Mouse (Mus musculus) T-cell, adult 66 days (primary cell): ENCODE data around the gene Ccdc7a. TPM values are rescaled to one million over a fixed set of nuclear protein-coding genes. Genes with fewer than 3 reads are reported as not detected.

ENCODE experiments used
- total RNA-seq, 2 experiments: library from RNA; stranded (reverse); gene quantifications; 3 replicates in 1 of 2; 4 replicates in 1 of 2; pipeline ENCODE4 v1.2.4; 2023

Gene Ccdc7a
- not detected for total RNA-seq

DNA sequence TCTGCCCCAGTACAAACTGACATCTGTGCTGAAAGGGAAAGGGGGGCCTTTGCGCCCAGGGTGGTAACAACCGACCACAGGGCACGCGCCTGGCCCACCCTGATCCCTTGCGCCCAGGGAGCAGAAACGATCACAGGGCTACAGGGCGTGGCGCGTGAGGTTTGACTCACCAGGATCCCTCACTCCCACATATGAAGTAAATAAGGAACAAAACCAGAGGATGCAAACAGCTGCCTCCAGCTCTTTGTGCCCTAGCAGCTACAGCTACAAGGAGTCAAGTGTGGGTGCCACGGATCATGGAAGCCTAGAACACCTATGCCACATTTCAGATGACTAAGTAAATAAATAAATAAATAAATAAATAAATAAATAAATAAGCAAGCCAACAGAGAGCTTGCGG lies at the start of gene Ccdc7a:
Gene Ccdc7a (minus strand): TSS at position 101 of the 400 bp plus-strand sequence.

DNA sequence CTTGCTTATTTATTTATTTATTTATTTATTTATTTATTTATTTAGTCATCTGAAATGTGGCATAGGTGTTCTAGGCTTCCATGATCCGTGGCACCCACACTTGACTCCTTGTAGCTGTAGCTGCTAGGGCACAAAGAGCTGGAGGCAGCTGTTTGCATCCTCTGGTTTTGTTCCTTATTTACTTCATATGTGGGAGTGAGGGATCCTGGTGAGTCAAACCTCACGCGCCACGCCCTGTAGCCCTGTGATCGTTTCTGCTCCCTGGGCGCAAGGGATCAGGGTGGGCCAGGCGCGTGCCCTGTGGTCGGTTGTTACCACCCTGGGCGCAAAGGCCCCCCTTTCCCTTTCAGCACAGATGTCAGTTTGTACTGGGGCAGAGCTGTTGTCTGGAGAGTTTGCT lies 1.5 kb upstream of the Ccdc7a start, which contains the start of gene Ccdc7b:
Gene Ccdc7b (plus strand): TSS at position 301 of the 400 bp plus-strand sequence.

DNA sequence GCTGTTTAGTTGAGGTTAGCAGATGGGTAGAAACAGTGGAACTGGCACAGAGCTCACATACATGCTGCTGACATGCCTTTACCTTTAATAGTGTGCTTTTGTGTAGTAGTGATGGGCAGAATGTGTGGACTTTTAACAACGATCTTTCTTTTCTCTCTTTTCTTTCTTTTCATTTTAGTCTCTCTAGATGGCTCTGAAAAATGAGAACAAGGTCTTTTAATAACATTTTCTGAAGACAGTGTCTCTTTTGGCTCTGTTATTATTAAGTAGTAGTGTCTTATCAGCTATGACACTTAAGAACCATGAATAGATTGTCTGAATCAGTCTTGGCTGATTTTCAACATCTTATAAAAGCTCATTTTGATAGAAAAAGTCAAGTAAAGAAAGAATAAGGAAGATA lies 266.7 kb downstream of the Ccdc7a start, which contains the start of gene Gm3952:
Gene Gm3952 (minus strand): TSS at position 101 of the 400 bp plus-strand sequence.

DNA sequence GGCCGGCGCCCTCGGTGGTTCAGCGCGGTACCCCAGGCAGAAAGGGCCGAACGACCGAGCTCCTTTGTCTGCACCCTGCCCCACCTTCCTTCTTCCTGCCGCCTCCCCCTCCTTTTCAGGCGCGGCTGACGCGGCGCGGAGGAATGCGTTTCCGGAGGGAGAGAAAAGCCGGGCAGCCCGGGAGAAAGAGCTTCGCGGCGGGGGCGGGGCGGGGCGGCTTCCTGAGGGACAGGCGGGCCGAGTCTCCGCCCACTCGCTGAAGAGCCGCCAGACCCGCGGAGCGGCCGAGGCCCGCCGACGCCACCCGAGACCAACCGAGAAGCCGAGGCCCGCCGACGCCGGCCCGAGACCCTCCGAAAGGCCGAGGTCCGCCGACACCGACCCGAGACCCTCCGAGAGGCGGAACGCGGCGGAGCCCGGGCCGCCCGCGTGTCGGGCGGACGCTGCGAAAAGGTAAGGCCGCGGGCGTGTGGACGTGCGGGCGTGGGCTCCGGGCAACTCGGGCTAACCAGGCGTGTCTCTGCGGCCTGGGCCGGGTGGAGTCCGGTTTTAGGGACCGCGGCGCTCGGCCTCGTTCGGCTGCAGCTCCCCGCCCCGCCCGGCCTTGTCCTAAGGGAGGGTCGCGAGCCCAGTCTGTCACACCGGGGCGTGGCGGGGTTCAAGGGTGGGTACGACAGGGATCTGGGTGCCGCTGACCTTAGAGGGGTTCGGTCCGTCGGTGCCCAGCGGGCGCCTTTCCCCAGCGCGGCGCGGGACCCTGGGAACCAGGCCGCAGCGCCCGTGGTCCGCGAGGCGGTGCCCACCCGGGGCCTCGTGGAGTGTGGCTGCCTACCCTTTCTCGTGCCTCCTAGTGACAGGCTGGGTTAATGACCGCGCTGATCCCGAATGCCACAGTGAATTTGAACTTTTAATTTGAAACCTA lies 379.5 kb downstream of the Ccdc7a start, which contains the start of gene Itgb1:
Gene Itgb1 (plus strand): TSS at position 148 of the 922 bp plus-strand sequence.

Other genes with a start within 250 kb of the Ccdc7a start
- gene Ccdc7b, start 1.6 kb upstream of the Ccdc7a start, total RNA-seq: not detected
- not detected for gene Gm10999, start 66.1 kb upstream of the Ccdc7a start, total RNA-seq
- gene 2610044O15Rik8, start 168.9 kb upstream of the Ccdc7a start, total RNA-seq: 10 to 100 TPM; 14.0 to 14.7 TPM